Mouse (Mus musculus): ENCODE measurements around the gene Arhgef15.

GRCm38 (mm10) chr11:68933885-68934507 is 23.3 kb downstream of the Arhgef15 start:
- TF ChIP-seq CTCF (IDR thresholded peaks at IDR 0.05; ENCODE audit: insufficient read depth, low read depth, low read length), result no peak
- TF ChIP-seq POLR2A (IDR thresholded peaks at IDR 0.05; ENCODE audit: insufficient read depth, low read depth, low read length), result no peak

All from olfactory bulb, adult 2 months (tissue).